Mouse (Mus musculus): ENCODE measurements at regions not wholly inside any gene's neighbourhood (a gene's known extent, or its start where the extent isn't known, plus 50 kb on each side); places are given as distances from the start of the nearest gene placed in this dataset.
A peak's percentile ranks its signal among the peaks of the same experiment; 100 is the strongest.

DNA sequence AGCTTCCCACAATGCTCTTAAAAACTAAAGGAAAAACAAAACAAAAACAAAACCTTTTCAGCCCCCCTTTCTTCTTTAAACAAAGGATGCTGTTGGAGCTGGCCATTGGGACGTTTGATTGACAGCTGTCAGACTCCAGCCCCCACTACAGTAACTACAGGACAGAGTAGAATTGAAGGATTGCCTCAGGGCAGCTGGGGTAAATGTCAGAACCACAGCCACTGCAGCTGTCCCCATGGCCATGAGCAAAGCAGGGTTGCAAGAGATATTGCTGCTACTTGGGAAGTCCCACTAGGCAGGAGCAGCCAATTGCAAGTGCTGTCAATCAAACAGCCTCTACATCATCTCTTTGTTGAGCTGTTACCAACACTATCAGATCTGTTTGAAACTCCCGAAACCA, 911.8 kb downstream of the Fam19a2 start:
- 84% methylated on average over 2 of the region's 2 CpGs for WGBS
- ATAC-seq (ENCODE audit: low FRiP score), result no peak
- no peaks in the 10 kb centered on the region for H3K27me3 ChIP-seq (replicated peaks)
- no peak overlapping the region for H3K9ac ChIP-seq (replicated peaks)
- no peaks in the 10 kb centered on the region for H3K4me1 ChIP-seq
- H3K36me3 ChIP-seq, result no peaks in the 10 kb centered on the region
- no peak overlapping the region for H3K4me3 ChIP-seq (replicated peaks)
- no peak overlapping the region for H3K4me2 ChIP-seq
- H3K27ac ChIP-seq (replicated peaks), result no peak overlapping the region
- H3K9me3 ChIP-seq (replicated peaks), result no peaks in the 10 kb centered on the region

DNA sequence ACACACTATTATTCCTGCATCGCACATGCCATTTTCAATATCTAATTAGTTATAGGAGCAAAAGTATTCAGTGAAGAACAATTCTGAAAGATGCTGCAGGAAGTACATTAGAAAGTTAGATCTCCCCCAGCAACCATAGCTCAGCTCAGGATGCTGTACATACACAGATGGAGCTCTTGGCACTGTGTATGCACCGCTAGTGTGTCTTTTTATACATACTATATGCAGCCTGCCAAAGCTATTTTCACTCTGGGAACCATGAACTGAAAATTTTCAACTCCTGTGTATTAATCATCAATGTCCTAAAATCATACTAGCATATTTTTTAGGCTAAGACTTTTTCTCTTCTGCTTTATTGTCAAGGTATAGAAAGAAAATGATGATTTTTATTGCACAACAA, 944.5 kb downstream of the Fam19a2 start:
- no peaks in the 10 kb centered on the region for H3K4me1 ChIP-seq
- no peak overlapping the region for H3K4me3 ChIP-seq (replicated peaks)
- H3K9ac ChIP-seq (replicated peaks), result no peak overlapping the region
- H3K27me3 ChIP-seq (replicated peaks), result no peaks in the 10 kb centered on the region
- H3K4me2 ChIP-seq, result no peak overlapping the region
- 79% methylated on average over 2 of the region's 2 CpGs for WGBS
- no peaks in the 10 kb centered on the region for H3K9me3 ChIP-seq (replicated peaks)
- no peak overlapping the region for H3K27ac ChIP-seq (replicated peaks)
- ATAC-seq (ENCODE audit: low FRiP score), result no peak
- H3K36me3 ChIP-seq, result no peaks in the 10 kb centered on the region

DNA sequence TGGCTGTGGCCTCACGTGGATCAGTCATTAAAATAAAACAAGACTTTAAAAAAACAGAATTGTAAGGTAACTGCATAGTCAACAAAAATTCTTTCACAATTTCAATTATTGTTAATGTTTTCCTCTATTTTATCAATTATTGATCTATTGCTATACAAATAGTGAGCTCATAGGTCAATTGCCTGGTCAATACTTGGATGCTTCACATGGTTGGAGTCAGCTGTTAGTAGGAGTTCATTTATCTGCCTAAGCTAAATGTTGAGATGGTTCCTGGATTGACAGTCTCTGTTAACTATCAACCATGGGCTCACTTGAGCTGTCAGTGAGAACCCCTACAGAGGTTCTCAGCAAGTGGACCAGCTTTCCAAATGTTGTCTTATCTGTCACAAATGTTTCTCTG, 955.7 kb downstream of the Fam19a2 start:
- Histone ChIP-seq H3K4me1 (no peaks in the 10 kb centered on the region), H3K9ac (replicated peaks) (no peak overlapping the region), H3K4me2 (no peak overlapping the region), H3K9me3 (replicated peaks) (no peaks in the 10 kb centered on the region), H3K27ac (replicated peaks) (no peak overlapping the region), H3K36me3 (no peaks in the 10 kb centered on the region), H3K4me3 (replicated peaks) (no peak overlapping the region), H3K27me3 (replicated peaks) (no peaks in the 10 kb centered on the region)
- 85% methylated on average over 1 of the region's 1 CpGs for WGBS
- ATAC-seq (ENCODE audit: low FRiP score), result no peak

DNA sequence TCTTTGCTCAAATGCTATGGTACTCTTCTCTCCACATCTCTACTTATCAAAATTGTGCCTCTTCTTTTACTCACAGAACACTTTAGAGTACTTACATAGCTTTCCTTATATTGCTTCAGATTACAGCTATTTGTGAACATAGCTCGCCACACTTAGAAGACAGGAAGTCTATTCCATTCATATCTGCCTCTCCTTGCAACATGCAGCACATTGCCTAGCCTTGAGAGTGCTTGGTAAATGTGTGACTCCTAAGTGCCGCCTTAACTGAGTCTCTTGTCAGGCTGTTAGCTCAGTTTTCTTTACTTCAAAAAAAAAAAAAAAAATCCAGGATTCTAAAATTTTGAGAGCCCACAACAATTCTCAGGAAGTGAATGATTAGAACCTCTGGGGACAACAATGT, 958.3 kb downstream of the Fam19a2 start:
- no peaks in the 10 kb centered on the region for H3K9me3 ChIP-seq (replicated peaks)
- no peaks in the 10 kb centered on the region for H3K36me3 ChIP-seq
- no peaks in the 10 kb centered on the region for H3K27me3 ChIP-seq (replicated peaks)
- H3K9ac ChIP-seq (replicated peaks), result no peak overlapping the region
- H3K4me3 ChIP-seq (replicated peaks), result no peak overlapping the region
- 87% methylated on average over 2 of the region's 2 CpGs for WGBS
- no peak overlapping the region for H3K27ac ChIP-seq (replicated peaks)
- H3K4me2 ChIP-seq, result no peak overlapping the region
- no peak for ATAC-seq (ENCODE audit: low FRiP score)
- no peaks in the 10 kb centered on the region for H3K4me1 ChIP-seq

DNA sequence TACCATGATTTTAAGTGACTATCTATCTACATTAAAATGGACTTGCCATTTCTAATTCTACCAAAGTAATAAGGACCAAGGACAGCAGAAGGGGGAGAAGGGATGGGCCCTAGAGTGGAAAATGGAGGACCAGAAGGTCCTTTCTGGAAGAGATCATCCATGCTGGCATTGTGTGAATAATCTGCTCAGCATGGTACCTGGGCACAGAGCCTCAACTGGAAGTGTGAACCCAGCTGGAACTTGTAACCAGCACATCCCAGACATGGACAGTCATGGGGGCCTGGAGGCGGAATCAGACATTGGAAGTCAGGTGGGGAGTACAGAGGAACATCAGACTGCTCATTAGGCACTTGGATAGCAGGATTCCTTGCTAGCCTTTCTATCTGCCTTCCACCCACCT, 963.3 kb downstream of the Fam19a2 start:
- 96% methylated on average over 1 of the region's 1 CpGs for WGBS
- no peak for ATAC-seq (ENCODE audit: low FRiP score)
- Histone ChIP-seq H3K36me3 (no peaks in the 10 kb centered on the region), H3K9ac (replicated peaks) (no peak overlapping the region), H3K27me3 (replicated peaks) (no peaks in the 10 kb centered on the region), H3K4me3 (replicated peaks) (no peak overlapping the region), H3K4me2 (no peak overlapping the region), H3K4me1 (no peaks in the 10 kb centered on the region), H3K9me3 (replicated peaks) (no peaks in the 10 kb centered on the region), H3K27ac (replicated peaks) (no peak overlapping the region)

DNA sequence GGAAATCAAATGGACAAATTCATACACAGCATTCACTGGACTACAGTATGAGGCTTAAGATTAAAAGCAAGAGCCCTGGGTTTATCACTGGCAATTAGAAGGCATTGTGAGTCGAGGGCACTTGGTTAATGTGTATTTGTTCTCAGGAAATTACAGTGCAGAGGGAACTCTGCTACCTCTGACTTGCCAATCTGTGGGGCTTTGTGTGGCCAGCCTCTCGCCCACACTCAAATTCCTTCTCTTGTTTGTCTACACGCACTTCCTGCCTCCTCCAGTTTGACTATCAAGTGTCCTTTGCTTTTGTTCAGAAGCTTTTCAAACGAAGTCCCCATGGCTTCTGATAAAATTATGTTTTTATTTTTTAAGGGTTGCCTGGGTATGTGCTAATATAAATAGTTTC, 985.6 kb downstream of the Fam19a2 start:
- WGBS, result 42% methylated on average over 4 of the region's 4 CpGs
- Histone ChIP-seq H3K4me3 (replicated peaks) (no peak overlapping the region), H3K4me1 (no peaks in the 10 kb centered on the region), H3K27me3 (replicated peaks) (no peaks in the 10 kb centered on the region), H3K9ac (replicated peaks) (no peak overlapping the region), H3K4me2 (no peak overlapping the region), H3K9me3 (replicated peaks) (no peaks in the 10 kb centered on the region), H3K36me3 (no peaks in the 10 kb centered on the region), H3K27ac (replicated peaks) (no peak overlapping the region)
- ATAC-seq (ENCODE audit: low FRiP score), result no peak

DNA sequence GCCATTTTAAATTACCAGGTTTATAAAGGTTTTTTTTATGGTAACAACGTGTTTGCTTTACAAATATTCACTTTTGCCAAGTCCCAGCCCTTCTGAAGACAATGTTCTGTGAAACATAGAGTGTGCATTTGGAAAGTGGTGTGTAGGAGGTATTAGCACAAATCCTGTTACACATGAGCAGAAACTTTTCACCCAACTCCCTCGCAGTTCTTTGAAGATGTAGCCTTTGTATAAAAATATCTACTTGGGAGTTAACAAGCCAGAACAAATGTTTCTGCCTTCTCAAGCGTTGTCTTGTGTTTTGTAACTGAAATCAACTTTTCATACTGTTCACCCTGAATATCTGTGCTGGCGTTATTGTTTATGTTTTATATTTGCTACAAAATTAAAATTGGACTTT, 986.2 kb downstream of the Fam19a2 start:
- H3K4me1 ChIP-seq, result no peaks in the 10 kb centered on the region
- 72% methylated on average over 4 of the region's 4 CpGs for WGBS
- no peak overlapping the region for H3K9ac ChIP-seq (replicated peaks)
- no peaks in the 10 kb centered on the region for H3K9me3 ChIP-seq (replicated peaks)
- ATAC-seq (ENCODE audit: low FRiP score), result no peak
- no peaks in the 10 kb centered on the region for H3K36me3 ChIP-seq
- no peak overlapping the region for H3K27ac ChIP-seq (replicated peaks)
- H3K27me3 ChIP-seq (replicated peaks), result no peaks in the 10 kb centered on the region
- H3K4me2 ChIP-seq, result no peak overlapping the region
- no peak overlapping the region for H3K4me3 ChIP-seq (replicated peaks)

DNA sequence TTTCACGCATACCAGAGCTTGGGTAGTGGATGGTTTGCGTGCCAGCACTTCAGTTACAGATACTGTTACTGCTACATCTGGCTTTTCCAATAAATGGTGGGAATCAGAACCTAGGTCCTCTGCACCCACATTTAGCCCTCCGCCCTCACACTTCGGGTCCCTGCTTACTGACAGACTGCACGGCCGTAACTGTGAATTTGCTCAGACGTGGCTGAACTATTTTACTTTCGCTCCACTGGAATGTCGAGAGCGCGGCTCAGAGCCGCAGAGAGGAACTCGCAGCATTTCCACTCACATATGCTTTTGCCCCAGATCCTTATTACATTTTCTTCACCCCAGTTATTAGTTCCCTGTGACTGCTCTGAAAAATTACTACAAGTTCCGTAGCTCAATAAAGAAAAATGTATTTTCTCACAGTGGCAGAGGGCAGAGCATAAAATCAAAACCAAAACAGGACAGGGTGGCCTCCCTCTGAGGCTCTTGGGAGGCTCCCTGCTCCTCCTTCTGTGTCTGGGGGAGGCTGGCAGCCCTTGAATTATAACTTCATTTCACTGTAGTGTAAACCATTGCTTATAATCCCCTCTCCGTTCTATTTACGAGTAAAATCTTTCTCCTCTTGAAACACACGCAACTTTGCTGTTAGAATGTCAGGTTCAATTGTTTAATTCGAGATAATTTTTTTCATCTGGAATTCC, 1024.7 kb downstream of the Fam19a2 start:
- Histone ChIP-seq H3K4me3 (replicated peaks) (no peak overlapping the region), H3K27me3 (replicated peaks) (no peaks in the 10 kb centered on the region), H3K9me3 (replicated peaks) (no peaks in the 10 kb centered on the region), H3K36me3 (no peaks in the 10 kb centered on the region), H3K4me2 (peak overlapping the region; percentile 27), H3K27ac (replicated peaks) (no peak overlapping the region), H3K4me1 (no peaks in the 10 kb centered on the region), H3K9ac (replicated peaks) (no peak overlapping the region)
- WGBS, result 73% methylated on average over 18 of the region's 18 CpGs
- no peak for ATAC-seq (ENCODE audit: low FRiP score)

DNA sequence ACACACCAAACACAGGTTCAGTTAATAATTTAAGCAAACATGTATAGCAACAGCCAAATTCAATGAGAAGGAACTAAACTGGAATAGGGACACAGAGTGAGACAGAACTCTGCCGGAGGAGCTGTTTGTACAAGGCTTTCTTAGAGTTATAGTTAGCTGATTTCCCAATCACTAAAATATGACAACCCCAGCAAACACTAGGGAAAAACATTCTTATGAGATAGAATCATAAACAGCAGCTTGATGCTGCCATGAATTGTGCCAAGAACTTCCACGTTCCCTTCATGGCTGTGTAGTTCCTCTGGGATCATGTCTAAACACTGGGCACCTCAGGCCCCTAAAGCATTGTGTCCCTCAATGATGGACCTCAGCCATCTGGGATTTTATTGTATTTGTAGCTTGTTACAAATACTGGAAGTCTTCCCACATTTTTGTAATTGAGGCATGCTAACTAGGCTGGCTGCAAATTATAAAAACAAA, 1033.4 kb downstream of the Fam19a2 start:
- no peaks in the 10 kb centered on the region for H3K36me3 ChIP-seq
- H3K4me3 ChIP-seq (replicated peaks), result no peak overlapping the region
- H3K9ac ChIP-seq (replicated peaks), result no peak overlapping the region
- ATAC-seq (ENCODE audit: low FRiP score), result no peak
- H3K4me1 ChIP-seq, result no peaks in the 10 kb centered on the region
- 87% methylated on average over 2 of the region's 2 CpGs for WGBS
- H3K9me3 ChIP-seq (replicated peaks), result no peaks in the 10 kb centered on the region
- no peaks in the 10 kb centered on the region for H3K27me3 ChIP-seq (replicated peaks)
- H3K27ac ChIP-seq (replicated peaks), result no peak overlapping the region
- H3K4me2 ChIP-seq, result no peak overlapping the region

DNA sequence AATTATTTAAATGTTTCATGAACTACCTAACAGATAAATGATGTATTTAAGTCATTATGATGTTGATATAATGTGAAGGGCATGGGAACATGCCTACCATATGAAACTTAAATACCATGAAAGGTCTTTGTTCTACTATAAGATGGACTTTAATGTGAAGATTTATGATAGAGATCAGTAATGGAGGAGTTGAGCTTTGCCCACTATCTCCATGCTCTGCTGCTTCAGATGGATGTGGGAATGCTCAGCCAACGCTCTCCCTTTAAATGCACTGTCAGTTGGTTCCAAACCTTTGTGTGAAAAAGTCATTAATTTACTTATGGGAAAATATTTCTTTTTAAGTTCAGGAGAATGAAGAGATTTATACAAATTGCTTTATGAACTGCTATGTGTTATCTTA, 1040.9 kb downstream of the Fam19a2 start:
- no peaks in the 10 kb centered on the region for H3K4me1 ChIP-seq
- H3K4me3 ChIP-seq (replicated peaks), result no peak overlapping the region
- no peak overlapping the region for H3K9ac ChIP-seq (replicated peaks)
- no peak overlapping the region for H3K4me2 ChIP-seq
- no peaks in the 10 kb centered on the region for H3K27me3 ChIP-seq (replicated peaks)
- no peak overlapping the region for H3K27ac ChIP-seq (replicated peaks)
- H3K36me3 ChIP-seq, result no peaks in the 10 kb centered on the region
- no peak for ATAC-seq (ENCODE audit: low FRiP score)
- H3K9me3 ChIP-seq (replicated peaks), result no peaks in the 10 kb centered on the region
- WGBS, result 62% methylated on average over 1 of the region's 1 CpGs

DNA sequence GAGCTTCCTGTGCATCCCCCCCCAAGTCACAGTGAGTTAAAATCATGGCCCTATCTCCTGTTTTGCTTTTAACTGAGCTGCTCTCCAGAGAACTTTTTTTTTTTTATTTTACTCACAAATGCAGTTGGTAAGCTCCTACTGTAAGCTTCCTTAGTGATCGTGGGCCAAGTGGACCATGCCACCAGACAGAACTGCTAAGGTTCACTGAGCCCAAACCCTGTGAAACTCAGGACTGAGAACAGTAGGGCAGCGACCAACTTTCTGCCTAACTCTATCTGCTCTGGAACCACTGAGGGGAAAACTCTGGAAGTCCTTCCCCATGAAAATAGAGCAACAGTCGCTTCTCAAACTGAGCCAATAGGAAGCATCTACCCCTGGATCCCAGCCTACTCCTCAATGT, 1041.8 kb downstream of the Fam19a2 start:
- H3K4me2 ChIP-seq, result no peak overlapping the region
- H3K4me1 ChIP-seq, result no peaks in the 10 kb centered on the region
- no peak overlapping the region for H3K9ac ChIP-seq (replicated peaks)
- WGBS, result 91% methylated on average over 3 of the region's 3 CpGs
- H3K4me3 ChIP-seq (replicated peaks), result no peak overlapping the region
- no peak overlapping the region for H3K27ac ChIP-seq (replicated peaks)
- H3K9me3 ChIP-seq (replicated peaks), result no peaks in the 10 kb centered on the region
- no peaks in the 10 kb centered on the region for H3K36me3 ChIP-seq
- ATAC-seq (ENCODE audit: low FRiP score), result no peak
- H3K27me3 ChIP-seq (replicated peaks), result no peaks in the 10 kb centered on the region

DNA sequence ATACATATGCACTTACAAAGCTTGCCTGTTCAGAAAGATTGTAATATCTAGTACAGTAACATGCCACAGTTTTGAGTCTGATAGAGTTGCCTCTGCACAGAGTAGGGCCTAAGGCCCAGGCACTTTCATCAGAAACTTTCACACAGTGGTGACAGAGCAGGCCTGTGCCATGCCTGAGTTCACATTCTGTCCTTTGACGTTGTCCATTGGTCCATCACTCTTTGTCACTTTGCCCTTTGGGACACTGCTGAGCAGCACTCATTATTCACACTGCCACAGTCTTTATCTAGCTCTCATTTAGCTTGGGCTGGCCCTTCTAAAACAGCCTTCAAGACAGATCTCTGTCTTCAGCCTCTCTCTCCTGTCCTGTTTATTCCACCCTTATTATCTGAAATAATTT, 1055.0 kb downstream of the Fam19a2 start:
- H3K4me1 ChIP-seq, result no peaks in the 10 kb centered on the region
- 38% methylated on average over 1 of the region's 1 CpGs for WGBS

More for the DNA sequence above, 1055.0 kb downstream of the Fam19a2 start:
- Histone ChIP-seq H3K36me3 (no peaks in the 10 kb centered on the region), H3K27ac (replicated peaks) (no peak overlapping the region), H3K4me3 (replicated peaks) (no peak overlapping the region), H3K27me3 (replicated peaks) (no peaks in the 10 kb centered on the region), H3K9me3 (replicated peaks) (no peaks in the 10 kb centered on the region), H3K9ac (replicated peaks) (no peak overlapping the region), H3K4me2 (no peak overlapping the region)
- no peak for ATAC-seq (ENCODE audit: low FRiP score)
